Mouse (Mus musculus) T-cell, adult 66 days (primary cell): ENCODE measurements around the gene Nvl. TPM values are rescaled to one million over a fixed set of nuclear protein-coding genes. Genes with fewer than 3 reads are reported as not detected.

ENCODE experiments used
- total RNA-seq, 2 experiments: library from RNA; stranded (reverse); gene quantifications; 3 replicates in 1 of 2; 4 replicates in 1 of 2; pipeline ENCODE4 v1.2.4; 2023

Gene Nvl
- 10 to 100 TPM; 29.1 to 38.3 TPM for total RNA-seq

GRCm38 (mm10) chr1:181143950-181144836 is at the start of gene Nvl, which contains the start of gene Cnih4:
Gene Nvl (minus strand): TSS chr1:181144204.
Gene Cnih4 (plus strand): TSS chr1:181144693.

GRCm38 (mm10) chr1:181050937-181051336 is 93.1 kb downstream of the Nvl start, which contains the start of gene 9130409I23Rik:
Gene 9130409I23Rik (plus strand): TSS chr1:181051237.

Other genes with a start within 250 kb of the Nvl start
- 10 to 100 TPM; 50.7 to 51.5 TPM for gene Pycr2, start 239.9 kb downstream of the Nvl start, total RNA-seq
- gene Lefty1, start 209.2 kb downstream of the Nvl start, total RNA-seq, result not detected
- gene Tmem63a, start 201.9 kb downstream of the Nvl start, total RNA-seq, result 10 to 100 TPM; 57.7 to 60.3 TPM
- gene Ephx1, start 123.3 kb downstream of the Nvl start, total RNA-seq, result 10 to 100 TPM; 55.7 to 67.2 TPM
- not detected for gene 9130409I23Rik, start 93.0 kb downstream of the Nvl start, total RNA-seq
- 10 to 100 TPM; 18.0 to 21.4 TPM for gene Cnih4, start 489 bp upstream of the Nvl start, total RNA-seq
- gene Wdr26, start 67.8 kb upstream of the Nvl start, total RNA-seq, result 100 to 1,000 TPM; 242 to 253 TPM
- not detected for gene Cnih3, start 208.4 kb upstream of the Nvl start, total RNA-seq